In genomic region chr1:193306832-193307231, GRCm38 (mm10) we compare ENCODE assay signal across 26 mouse cellular contexts. TPM values are rescaled to one million over a fixed set of nuclear protein-coding genes. Genes with fewer than 3 reads are reported as not detected.
"Had no signal": no experiment of that assay in that cellular context is flagged by ENCODE, and none has a peak within 500 bp of the region (broad histone marks: within the 10 kb centered on the region; RNA-seq: fewer than 3 reads in every experiment).

No protein-coding gene starts in this region.

- H3K27ac ChIP-seq: heart, adult 2 months; heart, embryonic 13.5 days; heart, embryonic 15.5 days; hindbrain, embryonic 13.5 days; hindbrain, embryonic 15.5 days; hindbrain, postnatal 0 days; kidney, embryonic 15.5 days; kidney, postnatal 0 days; left cerebral cortex, adult 2 months; limb, embryonic 10.5 days; limb, embryonic 12.5 days; liver, embryonic 14.5 days had no signal

- ATAC-seq: hindbrain, postnatal 0 days; intestine, embryonic 16.5 days had no signal

- H3K4me1 ChIP-seq: hindbrain, embryonic 15.5 days had no signal

- H3K27me3 ChIP-seq: heart, embryonic 13.5 days; heart, embryonic 15.5 days; hindbrain, embryonic 15.5 days; kidney, embryonic 15.5 days had no signal

- H3K9me3 ChIP-seq: heart, embryonic 13.5 days; heart, embryonic 15.5 days; hindbrain, embryonic 13.5 days; hindbrain, embryonic 15.5 days; kidney, embryonic 15.5 days; limb, embryonic 10.5 days; limb, embryonic 12.5 days had no signal

- H3K9ac ChIP-seq: heart, embryonic 13.5 days; heart, embryonic 15.5 days; hindbrain, embryonic 13.5 days; hindbrain, embryonic 15.5 days; kidney, embryonic 15.5 days; limb, embryonic 12.5 days; liver, embryonic 14.5 days had no signal

- H3K36me3 ChIP-seq: heart, embryonic 13.5 days; heart, embryonic 15.5 days; hindbrain, embryonic 13.5 days; hindbrain, embryonic 15.5 days; kidney, embryonic 15.5 days; limb, embryonic 10.5 days; limb, embryonic 12.5 days had no signal

- DNase-seq: gastrocnemius, postnatal 14 days; gastrocnemius, postnatal 36 days; heart, adult 11 months; heart, adult 2 months; heart, postnatal 14 days; heart, postnatal 36 days; kidney, adult 11 months; kidney, adult 2 months; kidney, adult 9 months; kidney, postnatal 14 days; kidney, postnatal 36 days; liver had no signal

- H3K4me3 ChIP-seq: heart, adult 2 months; heart, embryonic 13.5 days; heart, embryonic 15.5 days; hindbrain, embryonic 13.5 days; hindbrain, embryonic 15.5 days; kidney, embryonic 15.5 days; left cerebral cortex, adult 2 months; limb, embryonic 10.5 days; limb, embryonic 12.5 days had no signal

- H3K4me2 ChIP-seq: heart, embryonic 11.5 days; heart, embryonic 13.5 days; heart, embryonic 15.5 days; hindbrain, embryonic 13.5 days; hindbrain, embryonic 15.5 days; kidney, embryonic 15.5 days; limb, embryonic 12.5 days had no signal

RNA-seq across cellular contexts. Expression of gene Hsd11b1, which starts 43.0 kb away (rescaled TPM):
- polyA plus RNA-seq: hindbrain, embryonic 11.5 days; hindbrain, embryonic 13.5 days; limb, embryonic 10.5 days had no signal
